Mouse (Mus musculus) heart, postnatal 4 days (tissue): ENCODE measurements at regions not wholly inside any gene's neighbourhood (a gene's known extent, or its start where the extent isn't known, plus 50 kb on each side); places are given as distances from the start of the nearest gene placed in this dataset.
A peak's percentile ranks its signal among the peaks of the same experiment; 100 is the strongest.

Experiments used
- DNase-seq: peaks from one replicate; pipeline ENCODE4 v3.0.0; 2021

- DNase-seq = no peak
Observed at GRCm38 (mm10) chr10:41018888-41019287, 53.2 kb downstream of the Gpr6 start.

GRCm38 (mm10) chr10:41016547-41016946 is 55.5 kb downstream of the Gpr6 start:
- DNase-seq = no peak

GRCm38 (mm10) chr10:41015654-41016053 is 56.4 kb downstream of the Gpr6 start:
- peak; percentile 71 for DNase-seq

- DNase-seq = no peak
Observed at GRCm38 (mm10) chr10:41010585-41010984, 61.5 kb downstream of the Gpr6 start.

GRCm38 (mm10) chr10:41007866-41008265 is 64.2 kb downstream of the Gpr6 start:
- DNase-seq = no peak

- no peak for DNase-seq
Observed at GRCm38 (mm10) chr10:41006634-41007033, 65.5 kb downstream of the Gpr6 start.

- DNase-seq = no peak
Observed at GRCm38 (mm10) chr10:41005776-41006175, 66.3 kb downstream of the Gpr6 start.

- no peak for DNase-seq
Observed at GRCm38 (mm10) chr10:41004753-41005152, 67.3 kb downstream of the Gpr6 start.

- DNase-seq = peak; percentile 80
Observed at GRCm38 (mm10) chr10:41004044-41004689, 67.9 kb downstream of the Gpr6 start.

GRCm38 (mm10) chr10:41003197-41003596 is 68.9 kb downstream of the Gpr6 start:
- DNase-seq = no peak

- DNase-seq = no peak
Observed at GRCm38 (mm10) chr10:41000965-41001364, 71.1 kb downstream of the Gpr6 start.

- no peak for DNase-seq
Observed at GRCm38 (mm10) chr10:40999486-40999885, 72.6 kb downstream of the Gpr6 start.

- no peak for DNase-seq
Observed at GRCm38 (mm10) chr10:40998799-40999198, 73.3 kb downstream of the Gpr6 start.

GRCm38 (mm10) chr10:40998330-40998729 is 73.8 kb downstream of the Gpr6 start:
- peak; percentile 17 for DNase-seq

GRCm38 (mm10) chr10:40997606-40998005 is 74.5 kb downstream of the Gpr6 start:
- no peak for DNase-seq
